Mouse (Mus musculus) myocyte (in vitro differentiated cells): ENCODE measurements around the gene Tle2.

Source experiments
- E2F4 ChIP-seq: IDR thresholded peaks from one replicate; pipeline ENCODE4 v1.6.1; 2011; ENCODE audit warnings: mild to moderate bottlenecking, control low read depth, moderate library complexity; ENCODE audit not compliant: insufficient read depth
- MAX ChIP-seq: IDR thresholded peaks from one replicate; pipeline ENCODE4 v1.6.1; 2011; ENCODE audit warnings: low read depth, mild to moderate bottlenecking, control low read depth
- POLR2A ChIP-seq: IDR thresholded peaks from one replicate; pipeline ENCODE4 v1.6.1; 2011; ENCODE audit warnings: low read depth, mild to moderate bottlenecking, control low read depth, moderate library complexity; ENCODE audit not compliant: insufficient read length
- POLR2AphosphoS2 ChIP-seq: IDR thresholded peaks from one replicate; pipeline ENCODE4 v1.6.1; 2011; ENCODE audit warnings: low read depth, control low read depth; ENCODE audit not compliant: insufficient read length
- REST ChIP-seq: IDR thresholded peaks from one replicate; pipeline ENCODE4 v1.6.1; 2011; ENCODE audit warnings: mild to moderate bottlenecking, control low read depth, moderate library complexity; ENCODE audit not compliant: insufficient read depth, insufficient read length
- SRF ChIP-seq: IDR thresholded peaks from one replicate; pipeline ENCODE4 v1.6.1; 2011; ENCODE audit warnings: low read depth; ENCODE audit not compliant: control insufficient read depth, insufficient read length
- USF1 ChIP-seq: IDR thresholded peaks from one replicate; pipeline ENCODE4 v1.6.1; 2011; ENCODE audit warnings: low read depth, mild to moderate bottlenecking, control low read depth, moderate library complexity

- TF ChIP-seq POLR2A (no peak), MAX (no peak), USF1 (no peak), SRF (no peak), REST (no peak), E2F4 (no peak), POLR2AphosphoS2 (no peak)
Observed at GRCm38 (mm10) chr10:81557491-81557890, 16.9 kb upstream of the Tle2 start.
